Mouse (Mus musculus) forebrain, embryonic 11.5 days (tissue): Measurements from ENCODE around the gene Wnt3a. TPM values are rescaled to one million over a fixed set of nuclear protein-coding genes. Genes with fewer than 3 reads are reported as not detected.

Experiments
- ATAC-seq: fragments of 200-750 bp; cut with Nextera tagmentation; replicated peaks from 2 replicates; pipeline ENCODE4 v1.8.0; 2017; ENCODE audit warnings: moderate TSS enrichment; ENCODE audit not compliant: low FRiP score
- DNase-seq: peaks from one replicate; pipeline ENCODE4 v3.0.0-alpha.2; 2017; ENCODE audit warnings: low spot score
- H3K27ac ChIP-seq: fragments of 300-500 bp; sonication (generic); 2 replicates; pipeline ENCODE4 v1.5.1; 2014; ENCODE audit warnings: low read depth, low read length
- H3K27me3 ChIP-seq: fragments of 300-500 bp; sonication (generic); 2 replicates; pipeline ENCODE4 v1.6.1; 2014; ENCODE audit warnings: mild to moderate bottlenecking, low read length, mixed read lengths; ENCODE audit not compliant: control insufficient read depth, insufficient read depth
- H3K36me3 ChIP-seq: fragments of 300-500 bp; sonication (generic); 2 replicates; pipeline ENCODE4 v1.6.1; 2014; ENCODE audit warnings: mild to moderate bottlenecking, low read length, moderate library complexity, mixed read lengths; ENCODE audit not compliant: control insufficient read depth, insufficient read depth
- H3K4me1 ChIP-seq: fragments of 300-500 bp; sonication (generic); replicated peaks from 2 replicates; pipeline ENCODE4 v1.6.1; 2014; ENCODE audit warnings: low read length, mixed read lengths; ENCODE audit not compliant: control insufficient read depth, insufficient read depth
- H3K4me2 ChIP-seq: fragments of 300-500 bp; sonication (generic); 2 replicates; pipeline ENCODE4 v1.6.1; 2014; ENCODE audit warnings: low read depth, mild to moderate bottlenecking, low read length, moderate library complexity, mixed read lengths; ENCODE audit not compliant: severe bottlenecking
- H3K4me3 ChIP-seq: fragments of 300-500 bp; sonication (generic); 2 replicates; pipeline ENCODE4 v1.5.1; 2014; ENCODE audit warnings: low read depth, low read length
- H3K9ac ChIP-seq: fragments of 300-500 bp; sonication (generic); 2 replicates; pipeline ENCODE4 v1.6.1; 2014; ENCODE audit warnings: low read length
- H3K9me3 ChIP-seq: fragments of 300-500 bp; sonication (generic); 2 replicates; pipeline ENCODE4 v1.6.1; 2016; ENCODE audit warnings: low read length, mixed read lengths; ENCODE audit not compliant: control insufficient read depth
- WGBS: fragments of 180-500 bp; shearing (Covaris S2); extraction: QIAGEN DNeasy Blood & Tissue Kit; methylation state at CpG from one replicate; pipeline ENCODE4 v1.1.7; 2014; 5-methylcytosine and 5-hydroxymethylcytosine counted together
- polyA plus RNA-seq: library from polyadenylated mRNA; unstranded; fragments of >200 nt; fragmentation: Nextera tagmentation; extraction: Ambion mirVana; gene quantifications from 2 replicates; pipeline ENCODE4 v1.2.1, GENCODE M21; 2014

The Wnt3a gene
- polyA plus RNA-seq, 1 experiment from 2014 or later, result 5.9 TPM

- DNase-seq, result no peak
- 1% methylated on average over 8 of the region's 8 CpGs for WGBS
- ATAC-seq, result peak; percentile 53
- peaks cover 27% of the 10 kb centered on the region for H3K27me3 ChIP-seq
- no peaks in the 10 kb centered on the region for H3K36me3 ChIP-seq
- no peaks in the 10 kb centered on the region for H3K9me3 ChIP-seq
- H3K4me3 ChIP-seq, result peak overlapping the region; percentile 39
- H3K9ac ChIP-seq, result peak overlapping the region; percentile 63
- peak overlapping the region; percentile 78 for H3K4me2 ChIP-seq
- H3K27ac ChIP-seq, result peak overlapping the region; percentile 48
- peaks cover 16% of the 10 kb centered on the region; the same call in 1 of the 2 replicates for H3K4me1 ChIP-seq
Observed at GRCm38 (mm10) chr11:59264593-59264992, 26.0 kb downstream of the Wnt3a start.

- peak; percentile 77 for ATAC-seq
- Histone ChIP-seq H3K27ac (peak overlapping the region; percentile 64), H3K27me3 (peaks cover 27% of the 10 kb centered on the region), H3K4me2 (peak overlapping the region; percentile 78), H3K9me3 (no peaks in the 10 kb centered on the region), H3K36me3 (no peaks in the 10 kb centered on the region), H3K4me3 (peak overlapping the region; percentile 39), H3K9ac (peak overlapping the region; percentile 63), H3K4me1 (peaks cover 16% of the 10 kb centered on the region; the same call in 1 of the 2 replicates)
- peak; percentile 85 for DNase-seq
- under 1% methylated on average over 55 of the region's 56 CpGs for WGBS
Observed at GRCm38 (mm10) chr11:59263870-59264563, 26.5 kb downstream of the Wnt3a start.

GRCm38 (mm10) chr11:59262308-59262707 lies 28.2 kb downstream of the Wnt3a start:
- ATAC-seq (no peak), DNase-seq (no peak)
- Histone ChIP-seq H3K27ac (no peak overlapping the region), H3K27me3 (peaks cover 25% of the 10 kb centered on the region), H3K9me3 (no peaks in the 10 kb centered on the region), H3K9ac (no peak overlapping the region), H3K36me3 (no peaks in the 10 kb centered on the region), H3K4me1 (peaks cover 16% of the 10 kb centered on the region; the same call in 1 of the 2 replicates), H3K4me2 (no peak overlapping the region), H3K4me3 (no peak overlapping the region)

GRCm38 (mm10) chr11:59260706-59261493 lies 29.7 kb downstream of the Wnt3a start:
- Histone ChIP-seq H3K4me3 (no peak overlapping the region), H3K9ac (no peak overlapping the region), H3K27ac (no peak overlapping the region), H3K27me3 (peaks cover 14% of the 10 kb centered on the region), H3K4me2 (no peak overlapping the region), H3K9me3 (no peaks in the 10 kb centered on the region), H3K36me3 (no peaks in the 10 kb centered on the region), H3K4me1 (peaks cover 13% of the 10 kb centered on the region; the same call in 1 of the 2 replicates)
- no peak for DNase-seq
- no peak for ATAC-seq
- 82% methylated on average over 10 of the region's 10 CpGs for WGBS

GRCm38 (mm10) chr11:59259647-59260046 lies 30.9 kb downstream of the Wnt3a start:
- Histone ChIP-seq H3K9me3 (no peaks in the 10 kb centered on the region), H3K4me1 (peaks cover 12% of the 10 kb centered on the region; the same call in 1 of the 2 replicates), H3K27ac (no peak overlapping the region), H3K36me3 (no peaks in the 10 kb centered on the region), H3K4me3 (no peak overlapping the region), H3K27me3 (peaks cover 3% of the 10 kb centered on the region; the same call in 1 of the 2 replicates), H3K9ac (no peak overlapping the region), H3K4me2 (no peak overlapping the region)
- WGBS, result 84% methylated on average over 7 of the region's 7 CpGs
- DNase-seq (no peak), ATAC-seq (no peak)

DNA sequence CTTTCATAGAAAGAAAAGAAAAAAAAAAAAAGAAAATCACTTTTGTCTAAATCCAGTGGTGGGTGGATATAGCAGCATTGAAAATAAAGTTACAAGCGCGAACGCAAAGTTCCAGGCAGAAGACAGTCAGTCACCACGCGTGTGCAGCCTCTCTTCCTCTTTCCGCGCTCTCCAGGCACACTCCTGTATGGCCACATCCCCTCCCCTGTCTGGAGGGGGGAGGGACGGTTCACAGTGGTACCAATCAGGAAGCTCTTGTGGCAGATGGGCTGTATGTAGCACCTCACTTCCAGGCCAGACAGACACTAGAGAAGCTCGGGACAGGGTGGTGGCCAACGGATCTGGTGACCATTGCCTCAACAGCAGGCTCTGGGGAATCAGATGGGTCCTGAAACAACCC lies 42.5 kb downstream of the Wnt3a start:
- Histone ChIP-seq H3K27ac (no peak overlapping the region), H3K4me3 (no peak overlapping the region), H3K4me2 (no peak overlapping the region), H3K27me3 (no peaks in the 10 kb centered on the region; the same call in 1 of the 2 replicates), H3K9ac (no peak overlapping the region), H3K9me3 (no peaks in the 10 kb centered on the region), H3K4me1 (no peaks in the 10 kb centered on the region), H3K36me3 (no peaks in the 10 kb centered on the region)
- 73% methylated on average over 10 of the region's 10 CpGs for WGBS
- ATAC-seq, result no peak
- no peak for DNase-seq

DNA sequence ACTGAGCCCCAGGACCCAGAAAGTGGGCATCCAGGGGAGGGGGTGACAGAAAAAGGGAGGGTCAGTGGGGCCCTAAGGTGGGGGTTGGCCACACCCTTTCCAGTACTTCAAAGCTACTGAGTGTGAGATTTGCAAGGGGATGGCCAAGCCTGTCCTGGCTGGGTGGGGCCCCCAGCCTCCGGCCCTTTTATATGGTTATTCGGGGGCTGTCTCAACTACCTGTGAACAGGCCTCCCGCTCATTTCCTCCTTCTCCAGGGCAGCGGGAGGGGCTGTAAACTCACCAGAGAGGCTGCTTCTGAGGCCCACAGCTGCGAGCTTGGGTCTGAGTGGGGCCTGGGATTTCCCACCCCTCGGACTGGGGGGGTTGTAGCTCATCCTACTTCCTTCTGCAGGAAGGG lies 46.7 kb downstream of the Wnt3a start:
- no peak for ATAC-seq
- DNase-seq, result no peak
- Histone ChIP-seq H3K27me3 (peaks cover 2% of the 10 kb centered on the region; the same call in 1 of the 2 replicates), H3K27ac (no peak overlapping the region), H3K4me3 (no peak overlapping the region), H3K4me1 (peaks cover 7% of the 10 kb centered on the region; the same call in 1 of the 2 replicates), H3K4me2 (no peak overlapping the region), H3K36me3 (no peaks in the 10 kb centered on the region), H3K9me3 (no peaks in the 10 kb centered on the region), H3K9ac (no peak overlapping the region)
- WGBS, result 61% methylated on average over 6 of the region's 6 CpGs

DNA sequence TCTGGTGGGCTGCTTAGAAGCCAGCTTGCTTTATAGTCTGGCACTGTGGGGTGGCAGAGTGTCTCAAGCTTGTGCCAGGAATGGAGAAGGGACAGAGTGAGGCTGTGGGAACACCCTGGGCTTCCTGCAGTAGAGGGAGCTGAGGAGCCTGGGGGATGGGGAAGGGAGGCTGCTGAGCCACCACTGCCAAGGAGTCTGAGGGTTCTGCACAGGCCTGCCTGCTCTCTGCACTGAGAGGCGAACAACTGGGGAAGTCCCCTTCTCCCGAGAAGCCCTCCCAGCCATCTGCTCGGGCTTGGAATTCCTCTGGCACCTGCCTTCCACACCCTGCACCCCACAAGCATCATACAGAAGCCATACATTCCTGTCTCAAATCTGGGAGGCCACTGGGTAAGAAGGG lies 48.7 kb downstream of the Wnt3a start:
- DNase-seq, result no peak
- H3K9ac ChIP-seq, result no peak overlapping the region
- ATAC-seq, result no peak
- H3K27me3 ChIP-seq, result peaks cover 2% of the 10 kb centered on the region; the same call in 1 of the 2 replicates
- peaks cover 10% of the 10 kb centered on the region; the same call in 1 of the 2 replicates for H3K4me1 ChIP-seq
- no peaks in the 10 kb centered on the region for H3K36me3 ChIP-seq
- H3K9me3 ChIP-seq, result no peaks in the 10 kb centered on the region
- no peak overlapping the region for H3K27ac ChIP-seq
- no peak overlapping the region for H3K4me2 ChIP-seq
- WGBS, result 50% methylated on average over 3 of the region's 3 CpGs
- no peak overlapping the region for H3K4me3 ChIP-seq
